Mouse (Mus musculus) spleen, postnatal 10 days (tissue): ENCODE measurements around the gene Fbln2.

Source experiments
- DNase-seq, 2 experiments: peaks; one replicate each; pipeline ENCODE4 v3.0.0; 2021 to 2022; ENCODE audit warnings: low spot score in 2 of 2

Gene Fbln2

GRCm38 (mm10) chr6:91228980-91229379 is 16.7 kb downstream of the Fbln2 start:
- DNase-seq, result no peak

GRCm38 (mm10) chr6:91231000-91231399 is 18.7 kb downstream of the Fbln2 start:
- DNase-seq, result no peak

- DNase-seq, result no peak
Observed at GRCm38 (mm10) chr6:91231523-91231922, 19.3 kb downstream of the Fbln2 start.

- DNase-seq, result no peak
Observed at GRCm38 (mm10) chr6:91233011-91233410, 20.8 kb downstream of the Fbln2 start.

- DNase-seq, result no peak
Observed at GRCm38 (mm10) chr6:91233424-91234015, 21.3 kb downstream of the Fbln2 start.

GRCm38 (mm10) chr6:91236006-91236405 is 23.8 kb downstream of the Fbln2 start:
- DNase-seq, result no peak

GRCm38 (mm10) chr6:91236429-91236828 is 24.2 kb downstream of the Fbln2 start:
- no peak for DNase-seq

- DNase-seq, result no peak
Observed at GRCm38 (mm10) chr6:91237273-91237672, 25.0 kb downstream of the Fbln2 start.

GRCm38 (mm10) chr6:91240537-91240936 is 28.3 kb downstream of the Fbln2 start:
- DNase-seq, result no peak

GRCm38 (mm10) chr6:91240964-91241363 is 28.7 kb downstream of the Fbln2 start:
- DNase-seq, result no peak

- no peak for DNase-seq
Observed at GRCm38 (mm10) chr6:91243395-91243794, 31.1 kb downstream of the Fbln2 start.

- DNase-seq, result no peak
Observed at GRCm38 (mm10) chr6:91244331-91244730, 32.1 kb downstream of the Fbln2 start.

- no peak for DNase-seq
Observed at GRCm38 (mm10) chr6:91245331-91245730, 33.1 kb downstream of the Fbln2 start.

- no peak for DNase-seq
Observed at GRCm38 (mm10) chr6:91247343-91247742, 35.1 kb downstream of the Fbln2 start.

- no peak for DNase-seq
Observed at GRCm38 (mm10) chr6:91248627-91249026, 36.4 kb downstream of the Fbln2 start.

- no peak for DNase-seq
Observed at GRCm38 (mm10) chr6:91249797-91250196, 37.5 kb downstream of the Fbln2 start.

GRCm38 (mm10) chr6:91259440-91260120 is 47.3 kb downstream of the Fbln2 start:
- no peak for DNase-seq

GRCm38 (mm10) chr6:91260347-91260986 is 48.2 kb downstream of the Fbln2 start:
- DNase-seq, result no peak

GRCm38 (mm10) chr6:91260987-91261367 is 48.7 kb downstream of the Fbln2 start:
- DNase-seq, result no peak

- no peak for DNase-seq
Observed at GRCm38 (mm10) chr6:91265616-91266015, 53.4 kb downstream of the Fbln2 start.

- DNase-seq, result no peak
Observed at GRCm38 (mm10) chr6:91266647-91267046, 54.4 kb downstream of the Fbln2 start.

- DNase-seq, result no peak
Observed at GRCm38 (mm10) chr6:91268318-91268717, 56.1 kb downstream of the Fbln2 start.

- DNase-seq, result peak; percentile 26 to 60
Observed at GRCm38 (mm10) chr6:91277549-91277948, 65.3 kb downstream of the Fbln2 start.
